Mouse (Mus musculus) thymus, postnatal 10 days (tissue): ENCODE measurements around the gene Spryd4.
A peak's percentile ranks its signal among the peaks of the same experiment; 100 is the strongest.
"Not testable (repeated sequence)": the region's sequence is repeated elsewhere in the genome, so short reads cannot be mapped to it uniquely, and the experiment has no call there.

ENCODE experiments used
- DNase-seq, 2 experiments: peaks; one replicate each; pipeline ENCODE4 v3.0.0; 2021; ENCODE audit warnings: low spot score in 2 of 2

Spryd4 gene

GRCm38 (mm10) chr10:128225538-128225937 is 13.9 kb upstream of the Spryd4 start, which contains the start of gene Mip:
Gene Mip, plus strand, starts transcription at chr10:128225838.
- DNase-seq = no peak

DNA sequence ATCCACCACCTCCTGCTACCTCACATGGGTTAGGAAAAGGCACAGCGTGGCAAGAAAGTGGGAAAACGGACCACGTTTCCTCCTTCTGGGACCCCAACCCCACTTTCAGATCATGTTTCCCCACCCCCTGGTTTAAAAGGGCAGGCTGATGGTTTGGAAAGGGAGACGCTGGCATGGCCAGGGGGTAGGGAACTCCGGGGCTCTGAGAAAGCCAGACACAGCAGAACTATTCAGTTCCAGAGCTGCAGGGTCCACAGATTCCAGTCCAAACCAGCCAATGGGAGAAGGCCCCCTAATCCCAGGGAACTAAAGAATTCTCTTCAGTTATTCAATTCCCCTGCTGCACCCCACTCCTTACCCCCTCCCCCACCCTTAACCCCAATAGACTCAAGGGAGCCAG is 13.5 kb upstream of the Spryd4 start:
- DNase-seq = no peak

DNA sequence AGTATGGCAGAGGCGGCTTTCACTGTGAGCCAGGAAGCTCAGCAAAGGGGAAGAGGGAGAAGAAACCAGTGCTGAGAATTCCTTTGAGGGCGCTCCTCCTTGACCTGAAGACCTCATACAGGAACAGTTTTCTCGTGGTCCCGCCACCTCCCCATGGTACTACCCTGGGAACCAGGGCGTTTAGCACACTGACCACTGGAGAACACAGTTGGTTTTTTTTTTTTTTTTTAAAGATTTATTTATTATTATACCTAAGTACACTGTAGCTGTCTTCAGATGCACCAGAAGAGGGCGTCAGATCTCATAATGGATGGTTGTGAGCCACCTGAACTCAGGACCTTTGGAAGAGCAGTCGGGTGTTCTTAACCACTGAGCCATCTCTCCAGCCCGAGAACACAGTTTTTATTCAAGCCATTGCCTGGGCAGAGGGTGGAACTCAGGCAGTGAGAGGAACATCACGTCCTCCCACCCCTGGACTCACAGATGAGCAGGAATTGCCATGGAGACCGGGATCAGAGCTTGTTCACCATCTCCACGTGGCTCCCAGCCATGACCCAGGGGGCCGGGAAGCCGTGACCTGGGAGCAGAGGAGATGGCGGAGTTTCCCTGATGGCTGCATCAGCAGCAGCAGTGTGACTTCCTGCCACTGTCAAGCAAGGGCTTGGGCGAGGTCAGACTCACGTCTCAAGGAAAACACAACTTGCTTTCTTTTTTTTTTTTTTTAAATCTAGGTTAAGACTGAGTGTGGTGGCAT is 10.1 kb upstream of the Spryd4 start:
- DNase-seq = no peak

DNA sequence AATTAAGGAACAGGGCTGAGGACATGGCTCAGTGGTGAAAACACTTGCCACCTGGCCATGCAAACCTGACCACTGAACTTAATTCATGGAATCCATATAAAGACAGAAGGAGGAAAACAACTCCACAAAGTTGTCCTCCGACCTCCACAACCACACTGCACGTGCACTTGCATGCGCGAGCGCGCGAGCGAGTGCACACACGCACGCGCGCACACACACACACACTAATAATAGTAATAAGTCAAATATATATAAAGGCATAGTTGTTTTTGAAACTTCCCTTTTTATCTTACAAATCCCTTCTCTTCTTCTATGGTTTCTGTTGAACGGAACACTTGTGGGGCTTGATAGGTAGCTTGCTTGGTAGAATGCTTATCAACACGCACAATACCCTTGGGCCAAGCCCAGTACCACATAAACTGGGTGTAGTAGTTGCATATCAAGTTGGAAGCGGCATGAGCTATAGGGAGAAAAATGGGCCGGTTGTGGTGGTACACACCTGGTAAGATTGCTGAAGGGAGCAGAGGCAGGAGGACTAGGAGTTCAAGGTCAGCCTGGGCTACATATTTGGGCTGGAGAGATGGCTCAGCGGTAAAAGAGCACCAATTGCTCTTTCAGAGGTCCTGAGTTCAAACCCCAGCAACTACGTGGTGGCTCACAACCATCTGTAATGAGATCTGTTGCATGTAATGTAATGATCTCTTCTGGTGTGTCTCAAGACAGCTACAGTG is 6.9 kb upstream of the Spryd4 start:
- DNase-seq = no peak

DNA sequence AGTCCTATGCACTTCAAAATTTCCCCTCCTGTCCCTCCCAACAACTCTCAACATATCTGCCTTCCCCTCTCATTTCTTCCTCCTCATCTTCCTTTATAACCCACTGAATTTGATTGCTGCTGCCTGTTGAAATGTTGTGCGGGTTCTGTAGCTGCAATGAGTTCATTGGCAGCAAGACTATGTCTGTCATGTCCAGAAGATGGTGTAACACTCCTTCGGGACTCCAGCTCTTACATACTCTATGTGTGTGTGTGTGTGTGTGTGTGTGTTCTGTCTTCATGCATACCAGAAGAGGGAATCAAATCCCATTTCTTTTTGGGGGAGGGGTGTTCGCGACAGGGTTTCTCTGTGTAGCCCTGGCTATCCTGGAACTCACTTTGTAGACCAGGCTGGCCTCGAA is 3.4 kb upstream of the Spryd4 start:
- DNase-seq = no peak

- not testable (repeated sequence) for DNase-seq
Measured at GRCm38 (mm10) chr10:128214112-128214511, 2.5 kb upstream of the Spryd4 start.

GRCm38 (mm10) chr10:128212871-128213323 is 1.3 kb upstream of the Spryd4 start:
- peak; percentile 64 to 75 for DNase-seq

GRCm38 (mm10) chr10:128212148-128212547 is 541 bp upstream of the Spryd4 start:
- no peak for DNase-seq

GRCm38 (mm10) chr10:128210954-128211353 is 653 bp downstream of the Spryd4 start:
- no peak for DNase-seq

DNA sequence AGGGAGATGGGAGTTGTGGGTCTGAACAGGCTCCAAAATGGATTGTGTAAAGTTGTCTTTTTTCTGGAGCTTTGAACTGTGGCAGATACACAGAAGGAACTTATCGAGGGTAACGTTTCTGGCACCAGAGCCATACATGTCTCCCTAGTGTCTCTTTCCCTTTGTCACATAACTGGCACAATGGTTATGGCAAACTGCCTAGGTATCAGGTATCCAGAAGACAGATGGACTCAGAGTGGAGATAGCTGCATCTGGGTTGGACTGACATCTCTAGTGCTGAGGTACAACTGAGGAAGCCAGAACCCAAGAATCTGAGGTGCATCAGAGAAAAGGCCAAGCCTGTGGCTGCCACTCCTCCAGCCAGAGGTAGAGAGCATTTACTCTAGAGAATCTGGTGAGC is 1.5 kb downstream of the Spryd4 start:
- DNase-seq = no peak

DNA sequence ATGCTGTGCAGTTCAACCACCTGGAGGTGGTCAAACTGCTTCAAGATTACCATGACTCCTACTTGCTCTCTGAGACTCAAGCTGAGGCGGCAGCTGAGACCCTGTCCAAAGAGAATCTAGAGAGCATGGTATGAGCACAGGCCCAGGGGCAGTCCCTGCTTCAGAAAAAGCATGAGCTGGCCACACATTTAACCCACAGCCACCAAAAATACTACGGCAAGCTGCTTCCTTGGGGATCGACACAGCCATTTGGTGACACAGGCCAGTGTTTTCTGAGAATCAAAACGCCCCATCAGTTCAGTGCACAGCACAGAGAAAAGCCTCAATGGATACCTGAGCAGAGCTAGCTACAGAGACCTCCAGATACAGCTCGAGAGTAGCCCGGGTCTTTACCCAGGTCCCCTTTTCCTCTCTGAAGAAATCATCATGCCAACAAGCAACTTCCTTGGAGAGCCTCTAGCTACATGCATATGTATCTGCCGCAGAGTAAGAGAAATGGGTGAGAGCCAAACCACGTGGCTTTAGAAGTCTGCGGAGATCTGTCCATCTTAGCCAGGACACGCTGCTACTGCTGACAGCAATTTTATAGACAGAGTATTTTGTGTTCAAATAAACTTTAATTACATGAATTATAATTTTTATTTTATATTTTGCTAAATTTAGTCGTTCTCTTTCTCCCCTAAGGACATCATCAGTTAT is 2.1 kb downstream of the Spryd4 start:
- no peak for DNase-seq

DNA sequence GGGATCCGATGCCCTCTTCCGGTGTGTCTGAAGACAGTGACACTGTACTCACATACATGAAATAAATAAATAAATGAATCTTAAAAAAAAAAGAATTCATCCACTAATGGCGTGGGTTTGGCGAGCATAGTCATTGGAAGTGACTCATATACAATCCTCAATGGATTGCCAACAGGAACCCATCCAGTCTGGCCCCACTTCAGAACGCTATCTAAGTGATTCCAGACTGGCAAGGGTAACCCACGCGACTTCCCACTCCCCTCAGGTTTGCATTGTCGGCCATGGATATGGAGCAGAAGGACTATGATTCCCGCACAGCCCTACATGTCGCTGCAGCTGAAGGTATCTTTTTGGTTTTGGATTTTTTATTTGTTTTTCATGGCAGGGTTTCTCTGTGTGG is 3.3 kb downstream of the Spryd4 start:
- no peak for DNase-seq

- DNase-seq = no peak
Measured at GRCm38 (mm10) chr10:128204941-128205340, 6.7 kb downstream of the Spryd4 start.

- no peak for DNase-seq
Measured at GRCm38 (mm10) chr10:128201856-128202255, 9.8 kb downstream of the Spryd4 start.

DNA sequence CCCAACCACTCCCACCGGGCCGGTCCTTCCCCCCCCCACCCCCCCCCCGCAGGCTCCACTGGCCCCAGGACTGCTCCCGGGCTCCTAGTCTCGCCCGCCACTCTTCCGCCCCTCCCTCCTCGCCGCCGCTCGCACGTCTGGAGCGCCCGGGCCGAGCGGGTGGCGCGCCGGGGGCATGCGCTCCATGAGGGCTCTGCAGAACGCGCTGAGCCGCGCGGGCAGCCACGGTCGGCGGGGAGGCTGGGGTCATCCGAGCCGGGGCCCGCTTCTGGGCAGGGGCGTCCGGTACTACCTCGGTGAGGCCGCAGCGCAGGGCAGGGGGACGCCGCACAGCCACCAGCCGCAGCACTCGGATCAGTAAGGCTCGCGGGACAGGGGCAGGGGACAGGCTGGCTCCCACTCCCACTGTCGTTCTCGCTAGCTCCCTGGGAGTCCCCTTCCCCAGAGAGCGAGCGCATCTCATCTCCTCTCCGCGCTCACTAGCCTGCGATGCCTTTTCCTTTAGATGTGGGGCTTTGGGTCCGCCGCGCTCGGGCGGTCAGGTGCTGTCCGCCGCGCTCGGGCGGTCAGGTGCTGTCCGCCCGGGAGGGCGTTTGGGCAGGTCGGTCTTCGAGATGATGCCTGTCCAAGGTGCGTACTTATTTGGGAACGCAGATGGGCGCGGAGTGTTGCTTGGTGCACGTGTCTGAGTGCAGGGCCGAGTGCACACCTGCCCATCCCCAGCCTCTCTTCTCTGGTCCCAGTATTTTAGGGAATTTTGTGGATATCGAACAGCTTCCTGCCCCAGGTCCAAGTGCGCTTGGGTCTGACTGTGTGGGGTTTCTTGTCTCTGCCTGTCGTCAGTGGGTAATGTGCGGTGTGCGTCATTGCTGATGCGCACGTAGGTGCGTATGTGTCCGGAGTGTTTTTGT is 16.8 kb downstream of the Spryd4 start:
- peak in 1 of 2 experiments; percentile 46 for DNase-seq

DNA sequence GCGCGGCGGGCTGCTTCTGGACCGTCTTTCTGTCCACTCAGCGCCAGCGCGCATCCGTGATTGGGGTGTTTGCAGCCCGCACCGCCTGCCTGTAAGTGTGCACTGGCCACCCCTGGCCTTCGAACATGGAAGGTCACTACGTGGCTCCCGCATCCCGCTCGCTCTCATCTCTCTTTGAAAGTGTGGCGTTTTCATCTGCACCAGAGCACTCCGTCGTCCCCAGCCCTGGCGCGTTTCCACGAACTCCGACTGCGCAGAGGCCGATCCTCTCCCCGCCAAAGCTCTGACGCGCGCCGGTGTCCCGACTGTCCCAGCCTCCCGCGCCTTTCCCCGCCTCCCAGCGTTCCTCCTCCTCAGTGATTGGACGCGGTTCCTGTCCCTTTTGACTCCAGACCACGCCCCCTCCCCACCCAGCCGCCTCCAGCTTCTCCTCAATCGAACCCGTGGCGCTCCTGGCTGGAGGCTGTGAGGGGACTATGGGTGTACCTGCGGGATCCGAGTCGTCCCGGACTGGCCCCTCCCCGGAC is 17.5 kb downstream of the Spryd4 start, which contains the start of gene Gls2:
Gene Gls2, plus strand, starts transcription at position 434 of the 527 bp plus-strand sequence.
- peak; percentile 90 to 95 for DNase-seq

GRCm38 (mm10) chr10:128193113-128193512 is 18.5 kb downstream of the Spryd4 start:
- DNase-seq = no peak

DNA sequence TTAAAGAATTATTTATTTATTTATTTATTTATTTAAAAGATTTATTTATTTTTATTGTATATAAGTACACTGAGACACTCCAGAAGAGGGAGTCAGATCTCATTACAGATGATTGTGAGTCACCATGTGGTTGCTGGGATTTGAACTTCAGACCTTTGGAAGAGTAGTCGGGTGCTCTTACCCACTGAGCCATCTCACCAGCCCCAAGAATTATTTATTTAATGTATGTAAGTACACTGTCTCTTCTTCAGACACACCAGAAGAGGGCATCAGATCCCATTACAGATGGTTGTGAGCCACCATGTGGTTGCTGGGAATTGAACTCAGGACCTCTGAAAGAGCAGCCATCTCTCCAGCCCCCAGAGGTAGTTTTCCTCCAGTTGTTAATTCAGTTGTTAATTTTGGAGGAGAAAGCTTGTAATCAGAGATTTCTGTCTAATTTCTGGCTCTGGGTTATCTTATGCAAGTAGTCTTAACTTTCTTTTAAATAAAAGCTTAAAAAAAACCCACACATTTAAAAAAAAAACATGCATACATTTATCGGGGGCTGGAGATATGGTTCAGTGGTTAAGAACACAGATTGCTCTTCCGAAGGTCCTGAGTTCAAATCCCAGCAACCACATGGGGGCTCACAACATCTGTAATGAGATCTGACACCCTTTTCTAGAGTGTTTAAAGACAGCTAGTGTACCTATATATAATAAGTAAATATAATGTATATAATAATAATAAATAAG is 19.4 kb downstream of the Spryd4 start:
- not testable (repeated sequence) for DNase-seq

DNA sequence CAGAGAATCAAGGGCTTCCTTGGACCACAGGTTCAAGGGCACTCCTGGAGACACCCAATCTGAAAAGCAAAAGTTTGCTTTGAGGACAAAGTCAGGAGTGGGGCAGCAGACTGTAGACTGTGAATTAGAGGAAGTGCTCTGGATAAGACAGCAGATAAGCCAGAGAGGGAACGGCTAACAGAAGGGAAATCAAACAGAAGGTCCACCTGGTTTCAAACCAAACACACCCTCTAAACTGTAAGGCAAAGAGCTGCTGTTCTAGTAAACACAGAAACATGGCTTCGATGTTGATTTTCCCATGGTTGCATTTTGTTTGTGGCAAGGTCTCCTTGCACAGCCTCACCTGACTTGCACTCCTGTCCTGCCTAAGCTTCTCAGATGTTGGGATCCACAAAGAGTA is 20.1 kb downstream of the Spryd4 start:
- no peak for DNase-seq

GRCm38 (mm10) chr10:128188242-128188877 is 23.2 kb downstream of the Spryd4 start:
- peak; percentile 50 to 77 for DNase-seq
